Mouse (Mus musculus) cerebellum, adult 2 months (tissue): ENCODE results near the gene Med14. TPM values are rescaled to one million over a fixed set of nuclear protein-coding genes. Genes with fewer than 3 reads are reported as not detected.

Source experiments
- DNase-seq, 2 experiments: peaks; one replicate each; pipeline ENCODE4 v3.0.0; 2021
- H3K27ac ChIP-seq: fragments of 200-500 bp; 2 replicates; pipeline ENCODE4 v1.5.1; 2012; ENCODE audit warnings: low read length, control low read depth, inconsistent platforms; ENCODE audit not compliant: insufficient read depth
- H3K27me3 ChIP-seq: fragments of 200-500 bp; 2 replicates; pipeline ENCODE4 v1.6.1; 2012; ENCODE audit warnings: inconsistent platforms, mild to moderate bottlenecking, low read length, moderate library complexity; ENCODE audit not compliant: control insufficient read depth, insufficient read depth
- H3K4me1 ChIP-seq: fragments of 200-500 bp; 2 replicates; pipeline ENCODE4 v1.6.1; 2011; ENCODE audit warnings: low read length; ENCODE audit not compliant: control insufficient read depth, insufficient read depth
- H3K4me3 ChIP-seq: fragments of 200-500 bp; replicated peaks from 2 replicates; pipeline ENCODE3; 2011; ENCODE audit warnings: mild to moderate bottlenecking, low read depth, low read length, control low read depth; ENCODE audit not compliant: insufficient read depth
- CTCF ChIP-seq: fragments of 200-500 bp; IDR thresholded peaks from 2 replicates; pipeline ENCODE4 v1.5.1; 2011; ENCODE audit warnings: low read depth, mild to moderate bottlenecking, control low read depth, low read length, moderate library complexity, borderline replicate concordance; ENCODE audit not compliant: insufficient read depth
- POLR2A ChIP-seq: fragments of 200-500 bp; IDR thresholded peaks from 2 replicates; pipeline ENCODE4 v1.6.1; 2011; ENCODE audit warnings: low read length, control low read depth, borderline replicate concordance; ENCODE audit not compliant: insufficient read depth
- WGBS: fragments of 180-500 bp; shearing (Covaris S2); methylation state at CpG from one replicate; pipeline ENCODE4 v1.1.7; 2018; 5-methylcytosine and 5-hydroxymethylcytosine counted together
- polyA plus RNA-seq: library from polyadenylated mRNA; depleted of rRNA; stranded (reverse); fragments of >200 nt; gene quantifications from 2 replicates; pipeline ENCODE4 v1.2.3, GENCODE M21; 2012

Gene Med14
- polyA plus RNA-seq, 1 experiment = 31.4 TPM

GRCm38 (mm10) chrX:12766846-12767564, 5.1 kb upstream of the Med14 start:
- no peak for DNase-seq

GRCm38 (mm10) chrX:12763127-12763834, 1.4 kb upstream of the Med14 start:
- Histone ChIP-seq H3K27ac (peak overlapping the region; percentile 88; the same call in 1 of the 2 replicates), H3K27me3 (no peaks in the 10 kb centered on the region), H3K4me3 (peak overlapping the region; percentile 73), H3K4me1 (no peaks in the 10 kb centered on the region)
- WGBS = 49% methylated on average over 3 of the region's 3 CpGs
- peak in 1 of 2 experiments; percentile 4 for DNase-seq
- TF ChIP-seq CTCF (no peak), POLR2A (no peak)

More at GRCm38 (mm10) chrX:12766846-12767564, 5.1 kb upstream of the Med14 start:
- Histone ChIP-seq H3K27me3 (no peaks in the 10 kb centered on the region), H3K4me3 (no peak overlapping the region), H3K27ac (no peak overlapping the region), H3K4me1 (no peaks in the 10 kb centered on the region)
- no peak for TF ChIP-seq CTCF
- TF ChIP-seq POLR2A = no peak
- 64% methylated on average over 4 of the region's 4 CpGs for WGBS

GRCm38 (mm10) chrX:12762334-12763126, 657 bp upstream of the Med14 start:
- TF ChIP-seq POLR2A (peak; percentile 2; the same call in 1 of the 2 replicates), CTCF (no peak)
- peak overlapping the region; percentile 73 for H3K4me3 ChIP-seq
- peak overlapping the region; percentile 88 for H3K27ac ChIP-seq
- no peaks in the 10 kb centered on the region for H3K27me3 ChIP-seq
- WGBS = 8% methylated on average over 32 of the region's 32 CpGs
- no peak for DNase-seq
- H3K4me1 ChIP-seq = no peaks in the 10 kb centered on the region

DNA sequence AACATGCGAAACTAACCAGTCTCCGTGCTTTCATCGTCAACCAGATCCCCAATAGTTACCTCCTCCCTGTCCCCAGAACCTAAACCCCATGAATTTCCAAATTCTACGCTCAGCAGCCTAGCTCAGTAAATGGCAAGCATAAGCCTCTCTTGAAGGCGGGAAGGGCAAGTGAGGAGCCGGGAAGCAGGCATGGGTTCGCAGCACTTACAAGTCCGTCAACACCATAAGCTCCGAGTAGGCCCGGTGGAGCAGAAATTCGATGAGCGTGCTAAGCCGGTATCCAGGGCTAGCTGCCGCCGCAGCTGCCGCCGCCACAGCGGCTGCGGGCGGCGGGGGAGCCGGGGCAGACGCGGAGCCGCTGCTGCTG, 631 bp downstream of the Med14 start:
- Histone ChIP-seq H3K27ac (peak overlapping the region; percentile 97), H3K27me3 (no peaks in the 10 kb centered on the region), H3K4me3 (peak overlapping the region; percentile 73), H3K4me1 (no peaks in the 10 kb centered on the region)
- WGBS = 9% methylated on average over 16 of the region's 25 CpGs
- DNase-seq = no peak
- no peak for TF ChIP-seq POLR2A
- TF ChIP-seq CTCF = no peak

DNA sequence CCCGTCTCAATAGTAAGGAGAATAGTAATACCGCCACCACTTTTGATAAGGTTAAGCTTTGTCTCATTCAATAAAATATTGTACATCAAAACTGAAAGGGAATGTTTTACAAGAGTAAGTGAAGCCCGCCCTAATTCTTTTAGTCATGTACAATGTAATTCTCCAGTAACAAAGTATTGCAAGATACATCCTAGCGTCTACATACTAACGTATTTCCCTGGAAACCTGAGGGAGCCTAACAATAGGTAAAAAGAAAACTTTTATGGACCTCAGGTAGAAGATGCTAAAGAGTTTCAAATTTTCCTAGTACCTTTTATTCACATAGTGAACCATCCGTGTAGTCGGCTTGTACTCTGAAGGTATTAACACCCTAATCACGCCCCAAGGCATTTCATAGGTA, 1.4 kb downstream of the Med14 start:
- Histone ChIP-seq H3K4me3 (peak overlapping the region; percentile 73), H3K27ac (no peak overlapping the region), H3K27me3 (no peaks in the 10 kb centered on the region), H3K4me1 (no peaks in the 10 kb centered on the region)
- DNase-seq = no peak
- 9% methylated on average over 8 of the region's 8 CpGs for WGBS
- TF ChIP-seq POLR2A = no peak
- no peak for TF ChIP-seq CTCF

DNA sequence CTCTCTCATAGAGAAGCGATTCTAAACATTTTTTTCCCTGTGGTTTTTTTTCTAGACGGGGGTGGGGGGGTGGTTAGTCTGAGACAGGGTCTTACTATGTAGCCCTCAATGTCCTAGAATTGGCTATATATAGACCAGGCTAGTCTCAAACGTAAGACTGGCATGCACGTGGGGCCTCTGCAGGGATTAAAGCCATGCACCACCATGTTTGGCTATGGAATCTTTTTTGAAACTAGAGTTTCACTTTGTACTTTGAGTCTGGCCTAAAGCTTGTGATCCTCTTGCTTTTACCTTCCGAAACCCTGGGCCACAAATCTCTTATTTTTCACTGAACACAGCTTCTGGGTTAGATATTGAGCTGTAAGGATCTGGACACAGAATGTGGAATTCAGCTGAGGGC, 2.2 kb downstream of the Med14 start:
- Histone ChIP-seq H3K27me3 (no peaks in the 10 kb centered on the region), H3K4me3 (no peak overlapping the region), H3K27ac (no peak overlapping the region), H3K4me1 (no peaks in the 10 kb centered on the region)
- DNase-seq = no peak
- TF ChIP-seq CTCF (no peak), POLR2A (no peak)
- WGBS = 37% methylated on average over 5 of the region's 5 CpGs

- Histone ChIP-seq H3K27me3 (no peaks in the 10 kb centered on the region), H3K4me3 (no peak overlapping the region), H3K4me1 (no peaks in the 10 kb centered on the region), H3K27ac (no peak overlapping the region)
- DNase-seq = no peak
- TF ChIP-seq POLR2A = no peak
- no peak for TF ChIP-seq CTCF
- WGBS = 56% methylated on average over 4 of the region's 4 CpGs
Observed at GRCm38 (mm10) chrX:12747886-12748285, 14.0 kb downstream of the Med14 start.

- H3K27me3 ChIP-seq = no peaks in the 10 kb centered on the region
Observed at GRCm38 (mm10) chrX:12746729-12747128, 15.1 kb downstream of the Med14 start.

More at GRCm38 (mm10) chrX:12746729-12747128, 15.1 kb downstream of the Med14 start:
- Histone ChIP-seq H3K4me1 (no peaks in the 10 kb centered on the region), H3K27ac (no peak overlapping the region), H3K4me3 (no peak overlapping the region)
- 94% methylated on average over 3 of the region's 3 CpGs for WGBS
- DNase-seq = no peak
- TF ChIP-seq CTCF (no peak), POLR2A (no peak)
